Mouse (Mus musculus) ZHBTc4 (cell line): ENCODE measurements around the gene Scnn1g.

Experiments used
- DNase-seq: peaks from one replicate; pipeline ENCODE4 v3.0.0-alpha.2; 2011; ENCODE audit warnings: low read depth, low spot score

Gene Scnn1g

DNA sequence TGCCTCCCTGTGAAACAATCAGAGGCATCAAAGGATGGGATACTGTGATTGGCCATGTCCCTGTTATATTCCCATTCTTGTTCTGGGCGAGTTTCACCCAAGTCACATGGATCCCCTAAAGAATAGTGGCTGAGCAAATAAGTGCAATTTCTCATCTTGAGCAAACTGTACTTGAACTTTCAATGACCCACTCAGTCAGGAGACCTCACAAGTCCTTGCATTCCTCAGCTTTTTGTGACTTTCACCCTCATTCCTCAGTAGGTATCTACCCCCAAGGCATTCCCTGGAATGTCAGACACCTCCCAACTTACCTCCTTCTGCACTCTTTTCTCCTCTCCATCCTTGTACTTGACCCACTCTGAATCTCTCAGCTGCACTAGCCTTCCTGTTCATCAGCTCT is 44.3 kb downstream of the Scnn1g start:
- no peak for DNase-seq

DNA sequence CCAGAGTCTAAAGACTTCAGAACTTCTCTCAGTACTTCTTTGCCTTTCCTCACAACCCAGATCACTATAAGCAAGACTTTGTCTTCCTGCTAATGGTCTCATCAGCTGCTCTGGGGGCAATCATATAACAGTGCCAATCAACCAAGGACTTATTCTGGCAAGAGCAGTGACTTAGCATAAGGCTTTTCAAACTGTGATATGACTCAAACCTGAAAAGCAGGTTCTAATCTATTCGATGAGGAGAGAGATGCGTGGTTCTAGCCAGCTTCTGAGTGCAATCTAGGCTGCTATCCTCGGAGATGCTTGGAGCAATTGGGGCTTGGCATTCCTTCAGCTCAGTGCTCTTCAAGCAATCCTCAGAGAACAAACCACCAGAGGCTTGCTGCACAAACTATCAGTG is 44.7 kb downstream of the Scnn1g start:
- DNase-seq: no peak

DNA sequence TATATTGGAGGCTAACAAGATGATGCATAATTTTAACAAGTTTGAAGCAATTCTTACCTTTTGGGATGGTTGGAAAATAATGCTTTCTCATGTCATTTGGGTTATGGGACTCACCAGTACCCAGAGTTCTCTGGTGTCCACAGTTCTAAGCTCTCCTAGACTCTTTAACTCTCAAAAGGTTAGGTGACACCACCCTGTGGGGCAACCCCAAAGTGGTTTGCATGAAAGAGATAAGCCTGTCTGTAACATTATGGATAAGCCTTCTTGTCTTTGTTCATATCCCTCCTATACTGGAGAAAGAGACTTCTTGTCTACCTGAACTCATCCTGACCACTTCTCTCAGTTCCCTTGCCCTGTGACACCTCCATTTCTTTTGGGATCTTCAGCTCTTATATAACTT is 45.1 kb downstream of the Scnn1g start:
- no peak for DNase-seq

GRCm38 (mm10) chr7:121782188-121782909 is 48.1 kb downstream of the Scnn1g start:
- DNase-seq: no peak

GRCm38 (mm10) chr7:121785651-121786228 is 51.5 kb downstream of the Scnn1g start:
- no peak for DNase-seq

DNA sequence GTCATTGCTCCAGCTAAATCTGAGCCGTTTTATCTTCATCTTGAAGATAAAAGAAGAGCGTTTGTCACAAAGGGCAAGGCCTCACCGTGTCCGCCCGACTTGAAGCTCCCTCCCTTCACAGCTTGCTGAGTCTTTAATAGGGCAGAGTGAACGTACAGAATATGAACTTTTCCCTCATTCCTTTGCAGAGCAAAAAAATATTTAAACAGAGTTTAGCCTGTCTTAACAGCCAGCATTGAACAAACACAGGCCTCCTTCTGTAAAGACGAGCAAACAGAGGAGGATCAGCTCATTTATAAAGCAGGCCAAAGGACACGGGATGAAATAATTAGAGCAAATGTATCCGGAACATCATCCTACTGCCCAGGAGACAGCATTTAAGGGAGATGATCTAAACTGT is 63.5 kb downstream of the Scnn1g start:
- no peak for DNase-seq

DNA sequence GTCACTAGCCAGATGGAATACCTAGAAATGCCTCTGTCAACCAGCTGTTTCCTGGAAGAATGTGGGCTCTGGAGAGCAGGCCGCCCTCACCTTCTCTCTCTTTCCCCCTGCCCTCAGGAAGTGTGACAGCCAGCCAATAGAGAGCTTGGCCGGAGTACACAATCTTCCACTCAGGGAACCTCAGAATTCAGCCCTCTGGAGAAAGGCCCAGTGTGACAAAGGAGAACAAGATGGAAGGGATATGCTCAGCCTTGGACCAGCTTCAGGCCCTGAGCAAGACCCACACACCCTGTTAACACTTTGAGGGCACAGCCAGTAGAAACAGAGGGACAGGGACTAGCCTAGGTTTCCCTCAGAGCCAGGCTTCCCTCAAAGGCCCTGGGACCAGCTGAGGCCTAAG is 68.2 kb downstream of the Scnn1g start:
- DNase-seq: no peak

- no peak for DNase-seq
These were observed 68.7 kb downstream of the Scnn1g start for GRCm38 (mm10) chr7:121803011-121803410.

- DNase-seq: no peak
These were observed 71.7 kb downstream of the Scnn1g start for GRCm38 (mm10) chr7:121805811-121806496.

GRCm38 (mm10) chr7:121807726-121808580 is 73.7 kb downstream of the Scnn1g start:
- DNase-seq: no peak
